Mouse (Mus musculus) cerebellum, adult 11-12 months (tissue): ENCODE data around the gene Proca1.
"Not testable (repeated sequence)": the region's sequence is repeated elsewhere in the genome, so short reads cannot be mapped to it uniquely, and the experiment has no call there.

ENCODE experiments used
- DNase-seq: peaks from one replicate; pipeline ENCODE4 v3.0.0; 2022

The Proca1 gene

DNA sequence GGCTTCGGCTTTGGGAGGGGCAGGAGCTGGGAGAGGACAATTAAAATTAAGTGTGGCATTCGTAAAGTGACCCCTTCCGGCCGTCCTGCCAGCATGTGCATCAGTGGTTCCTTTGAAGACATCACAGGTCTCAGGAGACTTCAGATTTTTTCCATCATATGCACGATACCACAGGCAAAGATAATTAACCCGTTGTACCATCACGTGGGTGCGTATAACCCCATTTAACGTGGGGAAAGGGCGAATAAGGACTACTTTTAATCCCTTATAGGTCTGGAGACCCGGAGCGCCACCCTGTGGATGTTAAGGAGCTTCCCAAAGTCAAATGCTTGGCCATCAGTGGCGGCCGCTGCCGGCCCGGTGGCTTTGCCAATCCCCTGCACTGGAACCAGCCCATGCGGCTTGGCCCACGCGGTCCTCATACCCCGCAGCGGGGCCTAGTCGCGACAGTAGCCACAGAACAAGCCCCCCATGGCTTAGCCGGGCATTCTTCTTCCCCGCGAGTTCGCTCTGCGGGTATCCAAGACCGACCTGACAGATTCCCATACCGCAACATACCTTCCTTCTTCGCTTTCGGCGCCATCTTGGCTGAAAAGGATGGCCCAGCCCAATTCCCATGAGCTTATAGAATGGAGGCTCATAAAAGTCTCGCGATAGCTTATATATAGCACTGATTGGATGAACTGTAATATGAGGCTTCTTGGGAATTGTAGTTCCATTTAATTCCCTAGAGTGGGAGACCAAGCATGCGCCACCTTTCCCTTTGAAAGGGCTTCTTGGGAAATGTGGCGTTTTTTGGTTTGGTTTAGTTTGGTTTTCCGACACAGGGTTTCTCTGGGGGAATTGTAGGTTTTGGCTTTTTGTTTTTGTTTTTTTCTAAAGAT is 10.0 kb upstream of the Proca1 start, which contains the start of gene Rpl23a:
Gene Rpl23a, minus strand, starts transcription at position 624 of the 884 bp plus-strand sequence.
- DNase-seq = peak; percentile 88

DNA sequence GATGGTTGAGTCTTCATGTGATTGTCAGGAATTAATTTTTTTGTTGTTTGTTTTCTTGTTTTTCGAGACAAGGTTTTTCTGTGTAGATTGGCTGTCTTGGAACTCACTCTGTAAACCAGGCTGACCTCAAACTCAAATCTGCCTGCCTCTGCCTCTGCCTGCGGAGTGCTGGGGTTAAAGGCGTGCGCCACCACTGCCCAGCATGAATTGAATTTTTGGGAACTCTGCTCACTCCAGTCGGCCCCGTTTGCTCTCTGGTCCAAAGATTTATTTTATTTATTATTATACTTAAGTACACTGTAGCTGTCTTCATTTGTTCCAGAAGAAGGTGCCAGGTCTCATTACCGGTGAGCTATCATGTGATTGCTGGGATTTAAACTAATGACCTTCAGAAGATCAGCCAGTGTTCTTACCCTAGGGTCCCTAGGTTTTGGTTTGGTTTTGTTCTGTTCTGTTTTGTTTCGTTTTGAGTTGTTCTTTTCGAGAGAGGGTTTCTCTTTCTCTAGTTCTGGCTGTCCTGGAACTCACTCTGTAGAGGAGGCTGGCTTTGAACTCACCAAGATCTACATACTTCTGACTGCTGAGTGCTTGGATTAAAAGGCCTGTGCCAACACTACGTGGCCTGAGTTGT is 9.2 kb upstream of the Proca1 start:
- no peak for DNase-seq

- DNase-seq = not testable (repeated sequence)
These were observed 8.5 kb upstream of the Proca1 start for GRCm38 (mm10) chr11:78184702-78185101.

- DNase-seq = no peak
These were observed 4.6 kb upstream of the Proca1 start, which contains the start of gene Rab34 for GRCm38 (mm10) chr11:78188331-78189233. Gene Rab34 (plus strand): TSS chr11:78188430.

DNA sequence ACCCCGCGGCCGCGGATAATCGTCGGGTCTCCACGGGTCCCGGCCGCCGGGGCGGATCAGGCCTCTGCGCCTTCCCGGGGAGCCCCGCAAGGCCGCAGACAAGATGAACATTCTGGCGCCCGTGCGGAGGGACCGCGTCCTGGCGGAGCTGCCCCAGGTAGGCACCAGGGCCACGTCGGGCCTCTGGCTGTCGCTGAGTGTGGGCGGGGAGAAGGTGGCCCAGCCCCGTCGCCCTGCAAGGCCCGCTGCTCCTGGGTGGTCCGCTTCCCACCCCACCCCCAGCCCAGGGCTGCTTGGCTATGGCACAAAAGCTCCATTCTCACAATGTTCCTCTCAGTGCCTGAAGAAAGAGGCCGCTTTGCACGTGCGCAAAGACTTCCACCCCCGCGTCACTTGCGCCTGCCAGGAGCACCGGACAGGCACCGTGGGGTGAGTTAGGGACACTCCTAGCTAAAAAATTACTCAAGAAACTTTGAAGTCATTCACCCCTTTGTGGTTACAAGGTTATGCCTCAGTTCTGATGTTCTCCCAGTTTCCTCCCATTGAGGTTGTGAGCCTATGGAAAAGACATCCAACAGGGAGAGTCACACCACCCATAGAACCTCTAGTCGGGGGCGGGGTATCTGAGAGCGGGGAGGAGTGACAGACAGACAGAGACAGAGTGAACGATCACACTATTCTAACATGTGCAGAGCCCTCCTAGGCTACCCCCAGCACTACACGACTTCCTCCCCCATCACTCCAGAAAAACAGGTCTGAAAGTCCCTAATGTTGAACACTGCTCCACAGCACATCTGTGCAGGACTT is 3.8 kb upstream of the Proca1 start:
- no peak for DNase-seq

DNA sequence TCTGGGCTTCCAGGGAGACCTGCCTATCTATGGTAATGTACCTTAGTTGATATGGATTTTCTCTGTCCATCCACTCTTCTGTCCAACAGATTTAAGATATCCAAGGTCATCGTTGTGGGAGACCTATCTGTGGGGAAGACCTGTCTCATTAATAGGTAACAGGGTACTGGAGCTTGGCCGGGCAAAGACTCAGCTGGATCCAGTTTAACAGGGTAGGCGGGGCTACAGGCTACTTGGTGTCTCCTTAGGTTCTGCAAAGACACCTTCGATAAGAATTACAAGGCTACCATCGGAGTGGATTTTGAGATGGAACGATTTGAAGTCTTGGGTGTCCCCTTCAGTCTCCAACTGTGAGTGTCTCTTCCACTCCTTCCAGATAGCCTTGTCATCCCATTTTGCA is 3.2 kb upstream of the Proca1 start:
- no peak for DNase-seq

DNA sequence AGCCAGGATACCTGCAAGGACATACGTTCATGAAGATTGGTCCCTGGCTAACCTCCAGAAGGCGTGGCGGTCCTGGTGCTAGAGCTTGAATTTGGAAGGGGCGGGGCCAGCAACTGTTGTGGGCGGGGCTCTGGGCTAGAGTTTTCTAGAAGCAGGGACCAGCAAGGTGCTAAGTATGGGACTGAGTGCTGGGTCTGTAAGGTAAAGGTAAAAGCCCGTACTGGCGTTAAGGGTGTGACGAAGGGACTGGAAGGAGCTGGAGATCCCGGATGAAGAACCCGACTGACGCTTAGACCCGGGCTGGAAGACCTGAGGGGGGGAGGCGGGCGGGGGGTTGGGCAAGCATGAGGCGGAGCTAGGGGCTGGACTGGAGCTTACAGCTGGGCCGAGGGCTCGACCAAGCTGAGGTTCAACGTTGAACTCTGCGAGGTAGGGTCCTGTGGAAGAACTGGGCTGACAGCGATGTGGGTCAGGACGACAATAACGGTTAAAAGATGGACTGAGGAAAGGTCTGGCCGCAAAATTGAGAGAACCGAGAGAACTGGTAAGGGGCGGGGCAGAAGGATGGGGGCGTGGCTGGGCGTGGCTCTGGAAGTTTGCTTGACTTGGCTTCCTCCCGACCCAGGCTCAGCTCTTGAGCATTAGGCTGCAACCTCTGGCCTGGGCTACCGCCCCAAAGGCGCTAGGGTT is 1.4 kb downstream of the Proca1 start:
- no peak for DNase-seq

DNA sequence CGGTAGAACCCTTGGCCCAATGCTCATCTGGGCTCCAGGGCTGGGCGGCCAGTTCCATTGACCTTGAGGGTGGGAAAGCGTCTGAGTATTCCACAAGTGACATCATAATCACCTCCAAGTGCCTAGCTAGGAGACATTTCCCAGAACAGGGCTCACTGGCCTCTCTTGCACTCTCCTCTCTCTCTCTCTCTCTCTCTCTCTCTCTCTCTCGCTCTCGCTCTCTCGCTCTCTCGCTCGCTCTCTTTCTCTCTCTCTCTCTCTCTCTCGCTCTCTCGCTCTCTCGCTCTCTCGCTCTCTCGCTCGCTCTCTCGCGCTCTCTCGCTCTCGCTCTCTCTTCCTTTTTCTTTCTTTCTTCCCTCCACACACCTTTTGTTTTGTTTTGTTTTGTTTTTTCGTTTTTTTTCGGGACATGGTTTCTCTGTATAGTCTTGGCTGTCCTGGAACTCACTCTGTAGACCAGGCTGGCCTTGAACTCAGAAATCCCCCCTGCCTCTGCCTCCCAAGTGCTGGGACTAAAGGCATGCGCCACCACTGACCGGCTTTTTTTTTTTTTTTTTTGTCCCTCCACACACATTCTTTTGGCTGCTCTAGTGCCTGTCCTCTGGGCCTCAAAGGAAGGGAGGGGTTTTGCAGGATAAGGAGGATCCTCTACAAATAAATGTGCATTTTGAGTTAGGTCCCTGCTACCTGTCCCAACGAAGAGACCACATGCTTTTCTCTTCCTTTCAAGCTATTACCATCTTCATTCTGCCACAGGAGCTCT is 2.1 kb downstream of the Proca1 start:
- no peak for DNase-seq

DNA sequence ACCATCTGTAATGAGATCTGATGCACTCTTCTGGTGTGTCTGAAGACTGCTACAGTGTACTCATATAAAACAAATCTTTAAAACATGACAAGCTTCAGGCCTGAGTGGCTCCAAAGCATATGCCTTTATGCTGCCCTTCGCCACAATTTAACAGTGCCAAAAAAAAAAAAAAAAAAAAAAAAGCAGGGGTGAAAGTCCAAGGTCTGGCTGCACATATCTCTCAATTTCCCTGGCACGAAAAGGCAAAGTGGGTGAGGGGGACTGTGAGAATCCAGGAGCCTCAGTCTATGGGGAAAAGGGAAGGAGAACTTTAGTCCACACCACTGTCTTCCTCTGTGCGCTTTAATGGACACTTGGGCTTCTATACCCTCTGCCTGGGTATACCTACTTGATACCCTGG is 9.2 kb downstream of the Proca1 start:
- no peak for DNase-seq

DNA sequence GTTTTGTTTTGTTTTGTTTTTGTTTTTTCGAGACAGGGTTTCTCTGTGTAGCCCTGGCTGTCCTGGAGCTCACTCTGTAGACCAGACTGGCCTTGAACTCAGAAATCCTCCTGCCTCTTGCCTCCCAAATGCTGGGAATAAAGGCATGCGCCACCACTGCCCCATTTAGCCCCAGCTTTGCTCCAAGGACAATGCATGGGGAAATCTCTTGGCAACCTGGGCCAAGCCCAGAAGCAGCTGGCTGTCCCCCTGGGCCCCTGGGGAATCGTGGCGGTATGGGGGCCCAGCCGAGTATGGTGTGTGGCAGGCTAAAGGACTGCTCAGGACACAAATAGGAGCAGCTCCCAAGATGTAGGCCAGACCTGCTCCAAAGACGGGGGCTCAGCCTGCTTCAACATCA is 11.1 kb downstream of the Proca1 start:
- DNase-seq = no peak

GRCm38 (mm10) chr11:78205361-78206206 is 12.4 kb downstream of the Proca1 start:
- no peak for DNase-seq

DNA sequence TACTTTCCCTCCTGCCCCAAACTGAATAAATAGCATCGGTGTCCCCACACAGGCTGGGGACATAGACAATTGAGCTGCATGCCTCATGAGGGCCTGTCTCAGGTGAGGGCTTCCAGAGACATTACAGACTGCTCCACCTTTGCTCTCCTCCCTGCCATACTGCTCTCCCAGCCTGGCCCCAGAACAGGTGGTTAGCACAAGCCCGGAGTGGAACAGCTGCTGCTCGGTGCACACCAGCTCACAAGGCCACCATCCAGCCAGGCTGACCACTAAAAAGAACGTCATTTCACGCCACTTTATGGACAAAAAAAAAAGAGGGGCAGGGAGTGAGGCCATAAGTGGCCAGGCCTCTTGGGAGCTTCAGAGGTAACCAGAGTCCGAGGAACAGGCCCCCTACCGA is 14.0 kb downstream of the Proca1 start:
- DNase-seq = no peak

DNA sequence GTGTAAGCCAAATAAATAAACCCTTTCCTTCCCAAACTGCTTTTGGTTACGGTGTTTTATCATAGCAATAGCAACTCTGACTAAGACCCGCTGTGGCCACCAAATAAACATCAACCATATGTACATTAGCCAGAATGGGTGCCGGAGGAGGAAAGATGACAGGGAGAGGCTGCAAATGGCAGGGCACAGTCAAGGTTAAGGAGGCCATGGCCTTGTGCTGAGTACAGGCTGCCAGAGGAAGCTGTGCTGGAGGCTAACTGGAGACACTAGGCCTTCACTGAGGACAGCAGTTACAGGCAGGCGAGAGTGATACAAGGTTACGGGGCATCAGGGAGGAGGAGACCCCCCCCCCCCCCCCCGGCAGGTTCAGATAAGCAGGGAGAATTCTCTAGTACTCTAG is 16.7 kb downstream of the Proca1 start:
- DNase-seq = no peak

DNA sequence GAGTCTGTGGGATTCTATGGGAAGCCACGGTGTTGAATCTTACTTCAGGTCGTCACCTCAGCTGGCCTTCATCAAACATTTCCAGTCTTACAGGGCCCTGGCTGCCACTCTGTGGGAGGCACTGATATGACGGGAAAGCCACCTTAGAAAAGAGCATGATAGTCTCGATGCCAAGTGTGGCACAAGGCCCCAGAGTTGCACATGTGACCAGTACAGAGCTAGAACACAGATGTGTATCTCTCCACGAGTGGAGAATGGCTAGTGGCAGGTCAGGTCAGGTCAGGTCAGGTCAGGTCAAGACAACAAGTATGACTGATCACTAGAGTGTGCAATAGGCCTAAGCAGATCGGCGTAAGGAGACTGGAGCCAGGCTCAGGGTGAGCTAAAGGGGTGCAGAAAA is 17.4 kb downstream of the Proca1 start:
- DNase-seq = no peak

DNA sequence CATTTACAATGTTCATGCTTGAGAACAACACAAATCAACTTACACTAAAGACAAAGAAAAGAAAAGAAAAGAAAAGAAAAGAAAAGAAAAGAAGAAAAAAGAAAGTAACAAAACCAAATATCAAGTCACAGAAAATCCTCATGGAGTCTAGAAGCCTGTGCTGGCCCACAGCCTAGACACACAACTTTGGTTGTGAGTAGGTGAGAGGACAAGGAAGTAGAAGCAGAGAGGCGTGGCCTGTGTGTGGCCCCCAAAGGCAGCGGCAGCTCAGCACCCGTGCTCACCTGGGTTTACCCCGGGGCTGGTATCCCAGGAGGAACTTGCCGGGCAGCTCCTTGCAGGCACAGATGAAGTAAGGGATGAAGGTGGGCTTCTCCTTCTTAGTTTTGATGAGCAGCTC is 18.3 kb downstream of the Proca1 start:
- no peak for DNase-seq

- no peak for DNase-seq
These were observed 20.1 kb downstream of the Proca1 start for GRCm38 (mm10) chr11:78213086-78213817.

DNA sequence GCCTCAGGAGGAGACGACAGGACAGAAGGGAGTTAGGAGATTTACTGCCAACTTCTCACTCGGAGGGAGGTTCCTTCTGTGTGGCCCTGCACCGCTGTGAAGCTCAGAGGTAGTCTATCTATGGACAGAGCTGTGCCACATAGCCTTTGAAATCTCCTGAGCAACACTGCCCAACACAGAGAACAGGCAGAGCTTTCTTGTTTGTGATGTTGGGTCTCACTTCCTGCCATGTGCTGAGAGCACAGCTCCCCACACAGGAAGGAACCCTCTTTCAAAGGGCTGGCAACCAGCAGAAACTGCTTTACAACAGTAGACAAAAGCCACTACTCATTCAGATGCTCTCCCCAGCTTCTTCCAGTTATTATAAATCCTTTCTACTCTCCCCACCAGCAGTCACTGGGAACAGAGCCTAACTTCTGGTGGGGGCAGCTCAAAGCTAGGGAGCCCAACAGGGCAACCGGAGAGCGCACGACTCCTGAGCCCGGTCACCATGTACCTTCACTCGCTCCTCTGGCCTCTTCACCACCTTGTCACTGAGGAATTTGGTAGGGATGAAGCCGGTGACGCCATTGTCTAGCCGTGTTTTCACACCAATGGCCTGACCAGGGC is 22.6 kb downstream of the Proca1 start:
- DNase-seq = peak; percentile 20

GRCm38 (mm10) chr11:78223586-78223985 is 30.4 kb downstream of the Proca1 start:
- DNase-seq = no peak

- no peak for DNase-seq
These were observed 38.3 kb downstream of the Proca1 start for GRCm38 (mm10) chr11:78231518-78231917.
